Mouse (Mus musculus): ENCODE data around the gene Duxbl2. TPM values are rescaled to one million over a fixed set of nuclear protein-coding genes. Genes with fewer than 3 reads are reported as not detected.

The Duxbl2 gene
- polyA plus RNA-seq (2012; rRNA removed; ENCODE audit: low replicate concordance) = 0.56 and 0.95 TPM in 2 replicates

DNA sequence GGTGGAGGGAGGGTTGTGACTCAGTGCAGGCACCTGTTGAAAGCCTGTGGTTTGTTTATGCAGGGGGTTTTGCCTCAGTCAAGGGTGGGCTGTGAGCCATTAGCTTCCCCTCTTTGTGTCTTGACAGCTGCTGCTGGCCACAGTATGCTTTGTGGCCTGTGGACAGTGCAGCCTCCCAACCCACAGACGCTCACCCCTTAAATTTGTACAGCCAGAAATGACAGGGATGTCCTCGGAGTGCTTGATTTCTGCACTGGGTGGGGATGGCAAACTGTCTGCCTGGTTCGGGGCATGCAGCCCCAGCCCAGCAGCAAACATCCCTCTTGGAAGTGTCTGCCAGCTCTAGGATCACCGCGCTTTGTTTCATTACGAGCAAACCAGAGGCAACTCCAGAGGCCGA, at the start of gene Duxbl2:
Gene Duxbl2 (plus strand): TSS at position 200 of the 400 bp plus-strand sequence.

DNA sequence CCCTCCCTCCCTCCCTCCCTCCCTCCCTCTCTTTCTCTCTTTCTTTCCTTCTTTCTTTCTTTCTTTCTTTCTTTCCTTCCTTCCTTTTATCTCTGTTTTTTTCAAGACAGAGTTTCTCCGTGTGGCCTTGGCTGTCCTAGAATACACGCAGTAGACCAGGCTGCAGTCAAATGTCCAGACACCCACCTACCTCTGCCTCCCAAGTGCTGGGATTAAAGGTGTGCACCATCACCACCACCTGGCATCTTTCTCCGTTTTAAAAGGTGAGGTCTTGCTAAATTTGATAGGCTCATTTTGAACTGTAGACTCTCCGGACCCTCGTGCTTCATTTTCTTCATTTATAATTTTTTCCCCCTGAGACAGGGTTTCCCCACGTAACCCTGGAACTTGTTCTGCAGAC, 36.9 kb upstream of the Duxbl2 start, which contains the start of gene Cphx2:
Gene Cphx2 (plus strand): TSS at position 301 of the 400 bp plus-strand sequence.

GRCm38 (mm10) chr14:26081997-26082396, 36.2 kb upstream of the Duxbl2 start, which contains the start of gene Cphx3:
Gene Cphx3, plus strand, starts transcription at chr14:26082297.

Other genes with a start within 250 kb of the Duxbl2 start
- gene Plac9a, start 215.2 kb upstream of the Duxbl2 start, polyA plus RNA-seq (2012; rRNA removed; ENCODE audit: low replicate concordance) = 3.0 and 4.8 TPM in 2 replicates
- 4.3 and 11.9 TPM in 2 replicates for gene Tmem254a, start 190.7 kb upstream of the Duxbl2 start, polyA plus RNA-seq (2012; rRNA removed; ENCODE audit: low replicate concordance)
- gene Cphx1, start 180.0 kb upstream of the Duxbl2 start, polyA plus RNA-seq (2012; rRNA removed; ENCODE audit: low replicate concordance) = not detected in 2 replicates
- 0.63 and 1.7 TPM in 2 replicates for gene Duxbl1, start 139.8 kb upstream of the Duxbl2 start, polyA plus RNA-seq (2012; rRNA removed; ENCODE audit: low replicate concordance)
- 259 and 584 TPM in 2 replicates for gene Gm9780, start 75.6 kb upstream of the Duxbl2 start, polyA plus RNA-seq (2012; rRNA removed; ENCODE audit: low replicate concordance)
- gene Tmem254c, start 51.0 kb upstream of the Duxbl2 start, polyA plus RNA-seq (2012; rRNA removed; ENCODE audit: low replicate concordance) = 34.8 and 36.1 TPM in 2 replicates
- gene Cphx2, start 36.8 kb upstream of the Duxbl2 start, polyA plus RNA-seq (2012; rRNA removed; ENCODE audit: low replicate concordance) = not detected in 2 replicates
- gene Cphx3, start 36.1 kb upstream of the Duxbl2 start, polyA plus RNA-seq (2012; rRNA removed; ENCODE audit: low replicate concordance) = not detected in 2 replicates
- 67.8 and 108 TPM in 2 replicates for gene Plac9b, start 64.1 kb downstream of the Duxbl2 start, polyA plus RNA-seq (2012; rRNA removed; ENCODE audit: low replicate concordance)
- gene Tmem254b, start 88.7 kb downstream of the Duxbl2 start, polyA plus RNA-seq (2012; rRNA removed; ENCODE audit: low replicate concordance) = 24.1 and 31.0 TPM in 2 replicates
- 0.30 and 0.56 TPM in 2 replicates for gene Duxbl3, start 139.6 kb downstream of the Duxbl2 start, polyA plus RNA-seq (2012; rRNA removed; ENCODE audit: low replicate concordance)

Measured in mammary gland, adult 2 months (tissue).